Mouse (Mus musculus) layer of hippocampus, adult 8-10 months (tissue): ENCODE measurements at regions not wholly inside any gene's neighbourhood (a gene's known extent, or its start where the extent isn't known, plus 50 kb on each side); places are given as distances from the start of the nearest gene placed in this dataset.

ENCODE experiments used
- DNase-seq, 2 experiments: peaks; one replicate each; pipeline ENCODE4 v3.0.0; 2022; ENCODE audit warnings: low spot score in 2 of 2

- DNase-seq: no peak
These were observed 113.6 kb upstream of the Armc2 start for GRCm38 (mm10) chr10:42131798-42132197.

GRCm38 (mm10) chr10:42131298-42131697, 113.1 kb upstream of the Armc2 start:
- no peak for DNase-seq

- no peak for DNase-seq
These were observed 109.7 kb upstream of the Armc2 start for GRCm38 (mm10) chr10:42127865-42128419.

GRCm38 (mm10) chr10:42126816-42127215, 108.6 kb upstream of the Armc2 start:
- no peak for DNase-seq

GRCm38 (mm10) chr10:42122768-42123635, 104.8 kb upstream of the Armc2 start:
- no peak for DNase-seq

- DNase-seq: no peak
These were observed 103.7 kb upstream of the Armc2 start for GRCm38 (mm10) chr10:42121984-42122383.

GRCm38 (mm10) chr10:42119326-42119725, 101.1 kb upstream of the Armc2 start:
- no peak for DNase-seq

GRCm38 (mm10) chr10:42118361-42119188, 100.3 kb upstream of the Armc2 start:
- DNase-seq: no peak

- no peak for DNase-seq
These were observed 99.3 kb upstream of the Armc2 start for GRCm38 (mm10) chr10:42117523-42117922.

GRCm38 (mm10) chr10:42115920-42116298, 97.7 kb upstream of the Armc2 start:
- DNase-seq: no peak

- DNase-seq: no peak
These were observed 97.1 kb upstream of the Armc2 start for GRCm38 (mm10) chr10:42115224-42115919.

- no peak for DNase-seq
These were observed 92.5 kb upstream of the Armc2 start for GRCm38 (mm10) chr10:42110704-42111103.

- no peak for DNase-seq
These were observed 90.2 kb upstream of the Armc2 start for GRCm38 (mm10) chr10:42108294-42109014.

- no peak for DNase-seq
These were observed 89.4 kb upstream of the Armc2 start for GRCm38 (mm10) chr10:42107437-42108293.

- DNase-seq: no peak
These were observed 88.4 kb upstream of the Armc2 start for GRCm38 (mm10) chr10:42106611-42107010.

- no peak for DNase-seq
These were observed 86.8 kb upstream of the Armc2 start for GRCm38 (mm10) chr10:42105083-42105482.

GRCm38 (mm10) chr10:42102320-42102719, 84.1 kb upstream of the Armc2 start:
- no peak for DNase-seq

- no peak for DNase-seq
These were observed 82.9 kb upstream of the Armc2 start for GRCm38 (mm10) chr10:42101096-42101495.

- no peak for DNase-seq
These were observed 78.7 kb upstream of the Armc2 start for GRCm38 (mm10) chr10:42096924-42097323.

GRCm38 (mm10) chr10:42095986-42096385, 77.7 kb upstream of the Armc2 start:
- no peak for DNase-seq
